Mouse (Mus musculus) heart, embryonic 12.5 days (tissue): ENCODE data around the gene Gm11096. TPM values are rescaled to one million over a fixed set of nuclear protein-coding genes. Genes with fewer than 3 reads are reported as not detected.

ENCODE experiments used
- ATAC-seq: fragments of 200-750 bp; cut with Nextera tagmentation; 2 replicates; pipeline ENCODE4 v1.8.0; 2017; ENCODE audit warnings: moderate TSS enrichment, moderate library complexity; ENCODE audit not compliant: insufficient number of reproducible peaks, low FRiP score
- H3K27ac ChIP-seq: fragments of 300-500 bp; sonication (generic); 2 replicates; pipeline ENCODE4 v1.5.1; 2016; ENCODE audit warnings: mild to moderate bottlenecking, moderate library complexity; ENCODE audit not compliant: poor library complexity, severe bottlenecking
- H3K27me3 ChIP-seq: fragments of 300-500 bp; sonication (generic); replicated peaks from 2 replicates; pipeline ENCODE4 v1.6.1; 2016; ENCODE audit warnings: mild to moderate bottlenecking, moderate library complexity
- H3K36me3 ChIP-seq: fragments of 300-500 bp; sonication (generic); 2 replicates; pipeline ENCODE4 v1.6.1; 2016; ENCODE audit warnings: mild to moderate bottlenecking, moderate library complexity
- H3K4me1 ChIP-seq: fragments of 300-500 bp; sonication (generic); replicated peaks from 2 replicates; pipeline ENCODE4 v1.6.1; 2016; ENCODE audit warnings: mild to moderate bottlenecking
- H3K4me2 ChIP-seq: fragments of 300-500 bp; sonication (generic); 2 replicates; pipeline ENCODE4 v1.6.1; 2016; ENCODE audit warnings: mild to moderate bottlenecking, moderate library complexity
- H3K4me3 ChIP-seq: fragments of 300-500 bp; sonication (generic); 2 replicates; pipeline ENCODE4 v1.5.1; 2016; ENCODE audit warnings: mild to moderate bottlenecking
- H3K9ac ChIP-seq: fragments of 300-500 bp; sonication (generic); 2 replicates; pipeline ENCODE4 v1.6.1; 2016; ENCODE audit warnings: mild to moderate bottlenecking, moderate library complexity
- H3K9me3 ChIP-seq: fragments of 300-500 bp; sonication (generic); replicated peaks from 2 replicates; pipeline ENCODE4 v1.6.1; 2016; ENCODE audit warnings: mild to moderate bottlenecking, moderate library complexity
- whole genome bisulfite sequencing: fragments of 180-500 bp; shearing (Covaris S2); methylation state at CpG from one replicate; pipeline ENCODE4 v1.1.7; 2016; 5-methylcytosine and 5-hydroxymethylcytosine counted together
- polyA plus RNA-seq: library from polyadenylated mRNA; unstranded; fragments of >200 nt; fragmentation: Nextera tagmentation; extraction: Ambion mirVana; gene quantifications from 2 replicates; pipeline ENCODE4 v1.2.1, GENCODE M21; 2016

Gene Gm11096
- polyA plus RNA-seq, 1 experiment from 2014 or later = not detected

DNA sequence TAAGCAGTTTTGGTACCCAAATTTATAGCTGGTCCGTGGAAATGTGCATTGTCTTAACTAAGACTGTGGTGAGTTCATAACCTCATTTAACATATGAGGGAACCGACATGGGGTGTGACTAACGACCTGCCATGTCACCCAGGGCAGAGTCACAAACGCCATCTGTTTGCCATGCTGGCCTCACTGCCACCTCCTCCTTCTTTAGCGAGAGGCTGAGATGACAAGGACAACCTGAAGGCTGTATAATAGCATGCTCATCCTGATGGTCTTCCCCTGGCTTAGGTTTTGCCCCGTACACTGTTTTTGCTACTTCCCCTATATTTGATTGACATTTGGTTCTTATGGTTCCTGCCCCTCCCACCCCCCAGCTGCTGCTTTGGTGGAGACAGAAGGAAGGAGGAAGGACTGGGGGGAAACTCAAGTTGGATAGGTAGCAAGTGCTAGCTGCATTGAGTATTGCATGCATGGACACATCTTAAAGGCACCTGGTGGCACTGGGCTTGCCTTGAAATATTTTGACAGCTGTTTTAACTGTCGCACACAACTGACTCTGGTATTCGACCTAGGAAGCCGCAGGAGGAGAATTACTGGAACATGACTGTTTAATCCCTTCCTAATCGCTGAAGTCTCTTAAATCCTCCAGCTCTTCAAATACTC, 17.2 kb upstream of the Gm11096 start:
- H3K9me3 ChIP-seq = no peaks in the 10 kb centered on the region
- no peak overlapping the region for H3K4me2 ChIP-seq
- peaks cover 15% of the 10 kb centered on the region for H3K4me1 ChIP-seq
- 64% methylated on average over 10 of the region's 10 CpGs for WGBS
- no peak overlapping the region for H3K4me3 ChIP-seq
- no peaks in the 10 kb centered on the region for H3K27me3 ChIP-seq
- H3K36me3 ChIP-seq = peaks cover 72% of the 10 kb centered on the region
- no peak overlapping the region for H3K27ac ChIP-seq
- no peak for ATAC-seq
- H3K9ac ChIP-seq = no peak overlapping the region

DNA sequence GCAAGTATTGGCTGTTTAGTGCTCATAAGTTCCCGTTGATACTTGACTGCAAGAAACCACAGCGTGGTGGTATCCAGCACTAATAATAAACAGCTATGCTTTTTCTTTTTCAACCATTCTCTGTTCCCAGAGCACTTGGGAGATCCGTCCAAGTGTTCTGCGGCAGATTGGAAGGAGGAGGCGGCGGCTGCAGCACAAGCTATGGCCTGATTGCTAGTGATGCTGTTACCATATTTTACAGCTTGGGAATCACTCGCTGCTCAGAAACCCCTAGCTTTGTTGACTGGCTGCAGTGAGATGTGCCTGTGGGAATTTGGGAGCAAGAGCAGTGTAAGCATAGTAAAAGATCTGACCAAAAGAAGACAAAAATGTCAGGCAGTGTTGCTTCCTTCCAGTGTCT, 14.3 kb upstream of the Gm11096 start:
- H3K27me3 ChIP-seq = no peaks in the 10 kb centered on the region
- ATAC-seq = no peak
- WGBS = 84% methylated on average over 7 of the region's 7 CpGs
- no peak overlapping the region for H3K4me3 ChIP-seq
- H3K9ac ChIP-seq = no peak overlapping the region
- H3K36me3 ChIP-seq = peaks cover 67% of the 10 kb centered on the region
- H3K4me1 ChIP-seq = peaks cover 10% of the 10 kb centered on the region; the same call in 1 of the 2 replicates
- no peaks in the 10 kb centered on the region for H3K9me3 ChIP-seq
- no peak overlapping the region for H3K27ac ChIP-seq
- H3K4me2 ChIP-seq = no peak overlapping the region

DNA sequence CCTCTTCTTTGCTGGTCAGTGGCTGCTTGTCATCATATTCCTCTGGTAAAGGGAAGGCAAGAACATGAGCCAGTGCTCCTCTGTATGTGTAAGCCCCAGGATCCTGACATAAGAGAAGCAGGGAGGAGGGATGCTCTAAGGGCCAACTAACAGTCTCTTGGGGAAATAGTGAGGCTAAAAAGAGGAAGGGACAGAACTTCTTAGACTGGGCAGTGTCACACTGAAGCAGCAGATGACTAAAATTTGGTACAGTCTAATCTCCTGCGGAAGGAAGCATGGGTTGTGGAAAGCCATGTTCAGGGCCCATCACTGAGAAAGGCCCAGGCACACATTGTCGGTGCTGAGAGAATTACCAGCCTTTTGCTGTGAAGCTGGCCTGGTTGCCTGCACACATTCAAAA, 8.8 kb upstream of the Gm11096 start:
- Histone ChIP-seq H3K4me1 (peaks cover 8% of the 10 kb centered on the region), H3K4me3 (no peak overlapping the region), H3K36me3 (peaks cover 49% of the 10 kb centered on the region), H3K4me2 (no peak overlapping the region), H3K27me3 (no peaks in the 10 kb centered on the region), H3K9me3 (no peaks in the 10 kb centered on the region), H3K9ac (no peak overlapping the region), H3K27ac (no peak overlapping the region)
- WGBS = 72% methylated on average over 2 of the region's 2 CpGs
- no peak for ATAC-seq

DNA sequence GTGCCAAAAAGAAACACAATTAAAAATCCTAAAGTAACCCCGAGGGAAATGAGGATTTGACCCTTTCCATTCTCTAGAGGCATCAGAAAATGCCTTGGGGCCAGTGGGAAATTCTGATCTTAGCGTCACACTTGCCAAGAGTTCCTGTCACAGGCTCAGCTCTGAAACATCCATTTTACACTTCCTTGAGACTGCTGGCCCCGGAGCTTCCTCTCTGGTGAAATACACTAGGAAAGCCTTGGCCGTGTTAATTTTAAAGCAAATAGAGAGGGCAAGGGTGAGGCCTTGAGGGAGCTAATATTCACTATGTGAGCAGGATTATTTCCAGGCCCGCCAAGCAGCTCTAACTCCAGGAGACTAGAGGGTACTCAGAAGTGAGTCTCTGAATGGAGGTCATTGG, 8.4 kb upstream of the Gm11096 start:
- Histone ChIP-seq H3K4me1 (peaks cover 8% of the 10 kb centered on the region), H3K4me2 (no peak overlapping the region), H3K27ac (no peak overlapping the region), H3K9me3 (no peaks in the 10 kb centered on the region), H3K27me3 (no peaks in the 10 kb centered on the region), H3K36me3 (peaks cover 49% of the 10 kb centered on the region), H3K9ac (no peak overlapping the region), H3K4me3 (no peak overlapping the region)
- 58% methylated on average over 5 of the region's 5 CpGs for WGBS
- no peak for ATAC-seq

DNA sequence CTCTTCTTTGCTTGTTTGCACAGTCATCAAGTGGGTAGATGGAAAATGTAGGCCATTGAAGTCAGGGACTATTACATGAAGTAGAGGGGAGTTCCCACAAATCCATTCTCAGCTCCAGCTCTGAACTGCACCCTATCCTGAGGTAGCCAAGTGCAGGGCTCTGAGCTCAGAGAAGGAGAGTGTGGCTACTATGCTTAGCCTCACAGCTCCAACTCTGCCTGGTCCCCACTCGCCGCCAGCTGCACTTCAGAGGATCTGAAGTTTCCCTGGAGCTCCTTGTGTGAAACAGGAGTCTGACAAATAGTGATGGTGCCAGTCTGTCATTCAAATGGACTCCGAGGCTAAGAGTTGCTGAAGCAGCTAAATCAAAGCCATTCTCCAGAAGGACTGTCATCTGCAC, 13.7 kb downstream of the Gm11096 start:
- Histone ChIP-seq H3K9ac (no peak overlapping the region), H3K27me3 (no peaks in the 10 kb centered on the region), H3K36me3 (no peaks in the 10 kb centered on the region), H3K27ac (no peak overlapping the region), H3K9me3 (no peaks in the 10 kb centered on the region), H3K4me2 (no peak overlapping the region), H3K4me3 (no peak overlapping the region), H3K4me1 (peaks cover 30% of the 10 kb centered on the region)
- no peak for ATAC-seq
- WGBS = 47% methylated on average over 3 of the region's 3 CpGs

DNA sequence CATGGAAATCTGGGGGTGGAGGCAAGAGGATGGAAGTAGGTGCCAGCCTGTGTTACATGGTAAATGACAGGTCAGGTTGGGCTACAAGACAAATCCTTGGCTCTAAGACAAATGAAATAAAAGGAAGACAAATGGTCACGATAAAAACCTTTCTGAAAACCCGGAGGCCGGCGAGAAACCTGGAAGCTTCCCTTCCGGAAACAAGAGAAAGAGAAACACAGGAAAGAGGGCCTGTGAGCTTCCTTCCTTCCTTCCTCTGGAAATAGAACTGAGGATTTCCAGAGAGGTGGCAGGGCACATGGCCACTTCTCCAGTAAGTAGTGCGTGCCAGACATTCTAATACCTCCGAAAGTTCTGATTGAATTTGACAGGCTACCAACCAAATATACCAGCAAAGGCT, 14.4 kb downstream of the Gm11096 start:
- Histone ChIP-seq H3K9ac (no peak overlapping the region), H3K4me3 (no peak overlapping the region), H3K4me2 (no peak overlapping the region), H3K27ac (no peak overlapping the region), H3K4me1 (peaks cover 30% of the 10 kb centered on the region), H3K36me3 (no peaks in the 10 kb centered on the region), H3K27me3 (no peaks in the 10 kb centered on the region), H3K9me3 (no peaks in the 10 kb centered on the region)
- WGBS = 68% methylated on average over 7 of the region's 7 CpGs
- ATAC-seq = no peak

DNA sequence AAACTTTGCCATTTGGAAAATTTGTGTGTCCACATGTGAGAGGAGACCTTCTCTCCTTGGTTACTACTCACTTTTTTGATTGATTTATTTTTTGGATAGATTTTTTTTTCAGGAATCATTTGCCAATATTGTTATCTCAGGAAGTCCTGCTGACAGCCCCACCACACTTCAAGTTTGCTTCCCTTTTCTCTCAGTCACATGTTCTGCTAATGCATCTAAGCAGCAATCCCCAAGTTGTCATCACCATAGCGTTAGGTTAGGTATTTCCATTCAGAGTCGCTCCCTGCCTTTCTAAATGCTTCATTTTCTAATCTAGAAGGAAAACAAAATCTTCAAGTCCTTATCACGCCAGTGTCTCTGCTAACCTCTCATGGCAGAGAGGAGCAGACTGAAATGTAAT, 17.8 kb downstream of the Gm11096 start:
- no peak overlapping the region for H3K4me3 ChIP-seq

DNA sequence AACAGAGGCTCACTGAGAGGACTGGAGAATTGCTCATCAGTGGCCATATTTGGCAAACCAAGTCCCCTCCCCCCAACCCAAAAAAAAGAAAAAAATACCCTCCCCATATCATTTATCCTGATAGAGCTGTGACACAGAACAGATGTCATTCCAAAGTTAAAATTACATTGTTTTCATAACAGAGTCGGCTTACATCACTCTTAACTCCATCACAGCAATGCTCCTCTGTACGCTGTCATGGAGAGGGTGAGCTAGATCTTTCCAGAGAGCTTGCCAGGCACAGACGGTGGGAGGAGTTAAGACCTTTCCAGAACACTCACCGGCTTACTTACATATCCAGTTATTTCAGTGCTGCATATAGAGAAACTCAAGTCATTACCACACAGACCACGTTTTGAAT, 27.4 kb downstream of the Gm11096 start:
- 29% methylated on average over 5 of the region's 5 CpGs for WGBS
- ATAC-seq = peak; percentile 78

More for the DNA sequence above, 17.8 kb downstream of the Gm11096 start:
- no peaks in the 10 kb centered on the region for H3K36me3 ChIP-seq
- H3K9me3 ChIP-seq = no peaks in the 10 kb centered on the region
- ATAC-seq = no peak
- no peaks in the 10 kb centered on the region for H3K27me3 ChIP-seq
- WGBS = 37% methylated on average over 3 of the region's 3 CpGs
- H3K4me1 ChIP-seq = peaks cover 25% of the 10 kb centered on the region
- H3K4me2 ChIP-seq = no peak overlapping the region
- H3K27ac ChIP-seq = no peak overlapping the region
- no peak overlapping the region for H3K9ac ChIP-seq

DNA sequence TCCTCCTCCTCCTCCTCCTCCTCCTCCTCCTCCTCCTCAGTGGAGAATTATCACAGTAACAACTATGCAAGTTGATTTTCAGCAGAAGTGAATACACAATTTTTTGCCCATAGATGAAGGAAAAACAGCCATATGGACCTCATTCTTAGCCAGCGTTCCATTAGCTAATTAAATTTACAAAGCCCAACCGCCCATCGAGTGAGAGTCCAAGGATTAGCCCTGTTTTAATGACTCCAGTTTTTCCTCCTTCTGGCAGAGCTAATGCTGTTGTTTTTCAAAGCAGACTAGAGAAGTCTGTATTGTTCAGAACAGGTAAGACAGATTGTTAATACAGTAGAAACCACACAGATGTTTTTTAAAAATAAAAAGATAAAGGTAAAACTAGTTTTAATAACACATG, 31.8 kb downstream of the Gm11096 start:
- Histone ChIP-seq H3K36me3 (0 out of 2 replicates have a peak, but pooled peaks cover 7% of the 10 kb centered on the region), H3K4me2 (no peak overlapping the region), H3K9ac (no peak overlapping the region), H3K4me3 (no peak overlapping the region), H3K4me1 (peaks cover 22% of the 10 kb centered on the region), H3K27ac (no peak overlapping the region), H3K27me3 (no peaks in the 10 kb centered on the region), H3K9me3 (no peaks in the 10 kb centered on the region)
- no peak for ATAC-seq
- WGBS = 83% methylated on average over 3 of the region's 3 CpGs

More for the DNA sequence above, 27.4 kb downstream of the Gm11096 start:
- no peak overlapping the region for H3K9ac ChIP-seq
- H3K9me3 ChIP-seq = no peaks in the 10 kb centered on the region
- H3K4me2 ChIP-seq = no peak overlapping the region
- H3K4me1 ChIP-seq = peaks cover 19% of the 10 kb centered on the region
- H3K4me3 ChIP-seq = no peak overlapping the region
- H3K36me3 ChIP-seq = 0 out of 2 replicates have a peak, but pooled peaks cover 7% of the 10 kb centered on the region
- H3K27me3 ChIP-seq = no peaks in the 10 kb centered on the region
- peak overlapping the region; percentile 68 for H3K27ac ChIP-seq

DNA sequence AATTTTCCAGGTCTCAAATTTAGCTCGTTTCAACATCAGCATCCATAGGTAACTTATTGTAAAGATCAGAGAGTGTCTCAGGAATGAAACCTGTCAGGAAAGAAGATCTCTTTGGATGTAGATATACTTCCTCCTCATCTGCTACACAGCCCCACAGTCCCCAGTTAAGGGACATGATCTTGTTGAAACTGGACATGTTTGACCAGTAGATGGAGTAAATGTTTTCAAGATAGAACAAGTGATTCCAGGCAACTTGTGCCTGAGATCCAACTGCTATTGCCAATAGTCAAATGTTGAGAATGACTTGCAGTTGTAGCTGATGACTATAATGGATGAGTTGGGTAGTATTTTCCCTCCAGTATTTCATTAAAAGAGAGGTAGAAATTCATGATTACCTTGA, 35.9 kb downstream of the Gm11096 start:
- Histone ChIP-seq H3K4me3 (no peak overlapping the region), H3K4me2 (no peak overlapping the region), H3K9me3 (no peaks in the 10 kb centered on the region), H3K4me1 (peaks cover 26% of the 10 kb centered on the region), H3K27me3 (no peaks in the 10 kb centered on the region), H3K9ac (no peak overlapping the region), H3K27ac (no peak overlapping the region), H3K36me3 (no peaks in the 10 kb centered on the region)
- 72% methylated on average over 1 of the region's 1 CpGs for WGBS
- ATAC-seq = no peak

DNA sequence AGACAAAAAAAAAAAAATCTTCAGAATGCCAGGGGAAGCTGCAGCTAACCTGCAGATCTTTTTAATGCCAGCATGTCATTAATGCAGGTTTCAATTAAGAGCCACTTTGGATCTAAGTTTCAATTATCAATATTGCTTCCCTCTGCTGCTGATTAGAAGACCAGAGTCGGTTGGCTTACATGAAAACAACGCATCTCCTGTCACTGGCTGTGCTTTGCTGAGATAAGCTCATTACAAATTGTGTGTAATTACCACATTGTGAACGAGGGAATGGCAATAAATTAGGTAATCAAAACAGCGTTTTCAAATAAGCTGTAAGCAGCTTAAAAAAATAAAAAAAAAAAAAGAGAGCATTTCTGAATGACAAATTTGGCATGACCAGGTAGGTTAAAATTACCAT, 38.2 kb downstream of the Gm11096 start:
- no peak for ATAC-seq
- Histone ChIP-seq H3K4me1 (peaks cover 45% of the 10 kb centered on the region), H3K27ac (no peak overlapping the region), H3K4me3 (no peak overlapping the region), H3K9me3 (no peaks in the 10 kb centered on the region), H3K9ac (no peak overlapping the region), H3K36me3 (no peaks in the 10 kb centered on the region), H3K4me2 (no peak overlapping the region), H3K27me3 (no peaks in the 10 kb centered on the region)
- WGBS = 52% methylated on average over 4 of the region's 4 CpGs
